Mouse (Mus musculus): ENCODE data around the gene C1qa.

The C1qa gene

DNA sequence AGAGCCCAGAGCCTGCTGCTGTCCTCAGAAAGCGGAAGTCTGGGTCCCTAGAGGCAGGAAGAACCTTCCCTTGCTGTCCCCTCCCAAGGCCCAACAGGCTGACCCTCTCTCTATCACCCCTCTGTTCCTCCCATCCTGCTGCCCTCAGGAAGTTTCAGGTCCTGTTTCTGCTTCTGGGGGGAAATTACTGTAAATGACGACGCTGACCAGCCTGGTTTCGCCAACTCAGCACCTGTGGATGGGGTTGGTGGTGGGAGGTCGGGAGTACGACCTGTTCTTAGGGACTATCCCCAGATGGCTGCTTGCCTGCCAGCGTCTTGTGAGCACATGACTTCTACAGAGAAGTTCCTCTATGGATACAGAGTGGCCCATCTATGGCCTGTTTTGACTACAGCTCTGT, 12.5 kb downstream of the C1qa start, which contains the start of gene C1qb:
TSS of gene C1qb (minus strand) at position 87 of the 400 bp plus-strand sequence.
- no peaks in the 10 kb centered on the region for H3K36me3 ChIP-seq (ENCODE audit: insufficient read depth, low read length)
- H3K4me1 ChIP-seq (replicated peaks; ENCODE audit: low read depth, low read length): no peaks in the 10 kb centered on the region
- TF ChIP-seq NANOG (IDR thresholded peaks at IDR 0.05; ENCODE audit: borderline replicate concordance, low read length): no peak
- TF ChIP-seq CTCF (conservative IDR thresholded peaks at IDR 0.05; ENCODE audit: low read length): no peak
- no peak for TF ChIP-seq POU5F1 (IDR thresholded peaks at IDR 0.05; ENCODE audit: borderline replicate concordance, low read length)
- H3K9me3 ChIP-seq (ENCODE audit: low read length): no peaks in the 10 kb centered on the region
- no peak within 1 kb of the TSS for H3K4me3 ChIP-seq (replicated peaks; ENCODE audit: low read length)
- H3K27me3 ChIP-seq (ENCODE audit: insufficient read depth, low read length): peaks cover 29% of the 10 kb centered on the region; the same call in 1 of the 2 replicates

DNA sequence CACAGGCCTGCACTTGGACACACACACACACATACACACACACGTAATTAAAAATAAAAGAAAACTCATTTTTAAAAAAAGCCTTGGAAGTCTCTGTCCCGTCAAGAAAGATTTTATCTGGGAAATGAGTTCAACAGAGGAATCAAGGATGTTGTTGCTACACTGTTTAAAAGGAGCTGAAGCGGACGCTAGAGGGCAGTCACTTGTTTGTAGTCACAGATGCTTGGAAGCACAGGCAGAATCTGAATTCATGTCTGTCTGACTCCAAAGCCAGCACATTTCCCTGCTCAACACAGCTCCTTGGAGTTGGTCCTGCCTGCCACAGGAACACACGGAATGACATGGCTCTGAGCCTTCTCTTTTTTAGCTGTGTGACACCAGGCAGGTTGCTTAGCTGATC, 20.0 kb downstream of the C1qa start:
- no peaks in the 10 kb centered on the region for H3K4me1 ChIP-seq (replicated peaks; ENCODE audit: low read depth, low read length)
- peaks cover 15% of the 10 kb centered on the region; the same call in 1 of the 2 replicates for H3K27me3 ChIP-seq (ENCODE audit: insufficient read depth, low read length)
- TF ChIP-seq POU5F1 (IDR thresholded peaks at IDR 0.05; ENCODE audit: borderline replicate concordance, low read length) (no peak), NANOG (IDR thresholded peaks at IDR 0.05; ENCODE audit: borderline replicate concordance, low read length) (no peak), CTCF (conservative IDR thresholded peaks at IDR 0.05; ENCODE audit: low read length) (no peak)
- H3K4me3 ChIP-seq (replicated peaks; ENCODE audit: low read length): no peak overlapping the region
- H3K36me3 ChIP-seq (ENCODE audit: insufficient read depth, low read length): no peaks in the 10 kb centered on the region
- no peaks in the 10 kb centered on the region for H3K9me3 ChIP-seq (ENCODE audit: low read length)

DNA sequence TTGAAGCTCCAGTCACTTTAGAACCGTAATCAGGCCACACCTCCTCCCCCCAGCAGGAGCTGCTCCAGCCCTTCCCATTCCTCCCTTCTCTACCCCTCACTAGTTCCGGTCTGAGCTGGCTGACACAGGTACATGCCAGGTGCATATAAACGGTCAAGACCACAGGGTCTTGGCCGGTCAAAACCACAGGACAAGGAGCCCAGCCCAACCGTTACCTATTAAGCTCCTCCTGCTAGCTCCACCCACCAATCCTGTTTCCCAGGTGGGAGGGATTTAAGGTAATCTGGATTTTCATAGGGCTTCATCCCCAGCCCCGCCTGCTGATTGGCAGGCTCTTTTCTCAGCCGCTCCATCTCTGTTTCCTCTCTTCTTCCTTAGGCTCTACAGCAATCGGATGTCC, 20.4 kb downstream of the C1qa start:
- TF ChIP-seq CTCF (conservative IDR thresholded peaks at IDR 0.05; ENCODE audit: low read length) (no peak), POU5F1 (IDR thresholded peaks at IDR 0.05; ENCODE audit: borderline replicate concordance, low read length) (no peak), NANOG (IDR thresholded peaks at IDR 0.05; ENCODE audit: borderline replicate concordance, low read length) (no peak)
- Histone ChIP-seq H3K9me3 (ENCODE audit: low read length) (no peaks in the 10 kb centered on the region), H3K4me1 (replicated peaks; ENCODE audit: low read depth, low read length) (no peaks in the 10 kb centered on the region), H3K4me3 (replicated peaks; ENCODE audit: low read length) (no peak overlapping the region), H3K36me3 (ENCODE audit: insufficient read depth, low read length) (no peaks in the 10 kb centered on the region), H3K27me3 (ENCODE audit: insufficient read depth, low read length) (peaks cover 16% of the 10 kb centered on the region; the same call in 1 of the 2 replicates)

- TF ChIP-seq CTCF (conservative IDR thresholded peaks at IDR 0.05; ENCODE audit: low read length) (peak; percentile 49), NANOG (IDR thresholded peaks at IDR 0.05; ENCODE audit: borderline replicate concordance, low read length) (no peak)
- Histone ChIP-seq H3K4me3 (replicated peaks; ENCODE audit: low read length) (no peak overlapping the region), H3K9me3 (ENCODE audit: low read length) (no peaks in the 10 kb centered on the region), H3K36me3 (ENCODE audit: insufficient read depth, low read length) (no peaks in the 10 kb centered on the region), H3K27me3 (ENCODE audit: insufficient read depth, low read length) (peaks cover 8% of the 10 kb centered on the region; the same call in 1 of the 2 replicates), H3K4me1 (replicated peaks; ENCODE audit: low read depth, low read length) (no peaks in the 10 kb centered on the region)
These were observed 21.6 kb downstream of the C1qa start for GRCm38 (mm10) chr4:136876971-136877370.

GRCm38 (mm10) chr4:136875012-136875411, 23.6 kb downstream of the C1qa start:
- no peak for TF ChIP-seq NANOG (IDR thresholded peaks at IDR 0.05; ENCODE audit: borderline replicate concordance, low read length)
- no peak for TF ChIP-seq POU5F1 (IDR thresholded peaks at IDR 0.05; ENCODE audit: borderline replicate concordance, low read length)
- no peak for TF ChIP-seq CTCF (conservative IDR thresholded peaks at IDR 0.05; ENCODE audit: low read length)
- H3K4me1 ChIP-seq (replicated peaks; ENCODE audit: low read depth, low read length): no peaks in the 10 kb centered on the region
- H3K9me3 ChIP-seq (ENCODE audit: low read length): no peaks in the 10 kb centered on the region
- H3K36me3 ChIP-seq (ENCODE audit: insufficient read depth, low read length): no peaks in the 10 kb centered on the region
- H3K27me3 ChIP-seq (ENCODE audit: insufficient read depth, low read length): peaks cover 11% of the 10 kb centered on the region; the same call in 1 of the 2 replicates
- H3K4me3 ChIP-seq (replicated peaks; ENCODE audit: low read length): no peak overlapping the region

- H3K27me3 ChIP-seq (ENCODE audit: insufficient read depth, low read length): peaks cover 12% of the 10 kb centered on the region
- no peaks in the 10 kb centered on the region for H3K36me3 ChIP-seq (ENCODE audit: insufficient read depth, low read length)
- H3K4me3 ChIP-seq (replicated peaks; ENCODE audit: low read length): peak overlapping the region; percentile 46; the same call in 1 of the 2 replicates
- no peaks in the 10 kb centered on the region for H3K9me3 ChIP-seq (ENCODE audit: low read length)
- TF ChIP-seq POU5F1 (IDR thresholded peaks at IDR 0.05; ENCODE audit: borderline replicate concordance, low read length): no peak
- TF ChIP-seq CTCF (conservative IDR thresholded peaks at IDR 0.05; ENCODE audit: low read length): no peak
- TF ChIP-seq NANOG (IDR thresholded peaks at IDR 0.05; ENCODE audit: borderline replicate concordance, low read length): no peak
- H3K4me1 ChIP-seq (replicated peaks; ENCODE audit: low read depth, low read length): peaks cover 34% of the 10 kb centered on the region
These were observed 30.2 kb downstream of the C1qa start for GRCm38 (mm10) chr4:136868371-136868770.

DNA sequence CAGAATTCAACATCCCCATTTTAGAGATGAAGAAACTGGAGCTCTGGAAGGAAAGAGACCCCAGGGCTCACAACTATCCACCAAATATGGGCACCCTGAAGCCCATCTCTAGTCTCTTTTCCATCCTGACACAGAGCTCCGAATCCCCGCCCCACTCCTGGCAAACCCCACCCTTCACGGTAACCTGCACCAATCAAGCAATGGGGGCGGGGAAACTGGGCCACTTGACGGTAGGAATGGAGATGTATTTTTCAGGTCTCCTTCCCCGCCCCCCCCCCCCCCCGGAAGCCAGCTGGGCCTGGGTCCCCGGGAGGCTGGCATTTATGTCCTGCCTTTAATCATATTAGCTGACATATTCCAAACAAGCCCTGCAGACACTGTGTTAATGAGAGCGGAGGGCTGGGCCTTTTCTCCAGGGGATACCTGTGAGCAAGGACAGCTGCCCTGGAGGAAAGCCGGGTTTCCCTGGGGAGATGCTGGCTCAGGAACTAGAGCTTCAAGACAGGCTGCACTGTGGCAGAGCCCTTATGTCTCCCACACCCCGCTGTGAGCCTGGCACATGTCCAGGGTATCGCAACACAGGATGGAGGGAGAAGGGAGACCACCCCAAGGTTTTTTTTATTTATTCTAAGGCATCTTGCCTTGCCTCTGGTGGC, 30.8 kb downstream of the C1qa start:
- peaks cover 37% of the 10 kb centered on the region for H3K4me1 ChIP-seq (replicated peaks; ENCODE audit: low read depth, low read length)
- H3K36me3 ChIP-seq (ENCODE audit: insufficient read depth, low read length): no peaks in the 10 kb centered on the region
- no peaks in the 10 kb centered on the region for H3K9me3 ChIP-seq (ENCODE audit: low read length)
- H3K27me3 ChIP-seq (ENCODE audit: insufficient read depth, low read length): peaks cover 18% of the 10 kb centered on the region
- TF ChIP-seq POU5F1 (IDR thresholded peaks at IDR 0.05; ENCODE audit: borderline replicate concordance, low read length) (no peak), CTCF (conservative IDR thresholded peaks at IDR 0.05; ENCODE audit: low read length) (no peak), NANOG (IDR thresholded peaks at IDR 0.05; ENCODE audit: borderline replicate concordance, low read length) (no peak)
- peak overlapping the region; percentile 46 for H3K4me3 ChIP-seq (replicated peaks; ENCODE audit: low read length)

GRCm38 (mm10) chr4:136865531-136865930, 33.1 kb downstream of the C1qa start:
- H3K4me1 ChIP-seq (replicated peaks; ENCODE audit: low read depth, low read length): peaks cover 49% of the 10 kb centered on the region
- peak overlapping the region; percentile 32; the same call in 1 of the 2 replicates for H3K4me3 ChIP-seq (replicated peaks; ENCODE audit: low read length)
- TF ChIP-seq POU5F1 (IDR thresholded peaks at IDR 0.05; ENCODE audit: borderline replicate concordance, low read length) (no peak), NANOG (IDR thresholded peaks at IDR 0.05; ENCODE audit: borderline replicate concordance, low read length) (no peak)
- H3K36me3 ChIP-seq (ENCODE audit: insufficient read depth, low read length): no peaks in the 10 kb centered on the region
- H3K9me3 ChIP-seq (ENCODE audit: low read length): no peaks in the 10 kb centered on the region
- peaks cover 39% of the 10 kb centered on the region for H3K27me3 ChIP-seq (ENCODE audit: insufficient read depth, low read length)

Data from E14TG2a.4 (cell line).